Mouse (Mus musculus): ENCODE measurements around the gene Arg2.

The Arg2 gene

GRCm38 (mm10) chr12:79130299-79131177 is at the start of gene Arg2:
Gene Arg2, plus strand, starts transcription at chr12:79130777.
- DNase-seq (ENCODE audit: low spot score in 2 of 2), result peak; percentile 58 to 80

- peak; percentile 82 to 90 for DNase-seq (ENCODE audit: low spot score in 2 of 2)
These were observed 41.3 kb upstream of the Arg2 start, which contains the start of gene Pigh for GRCm38 (mm10) chr12:79089182-79089812. Gene Pigh, minus strand, starts transcription at chr12:79089651.

GRCm38 (mm10) chr12:79092569-79092968 is 38.0 kb upstream of the Arg2 start:
- DNase-seq (ENCODE audit: low spot score in 2 of 2), result peak; percentile 73 to 83

GRCm38 (mm10) chr12:79097106-79097752 is 33.3 kb upstream of the Arg2 start:
- DNase-seq (ENCODE audit: low spot score in 2 of 2), result peak in 1 of 2 experiments; percentile 9

- no peak for DNase-seq (ENCODE audit: low spot score in 2 of 2)
These were observed 26.8 kb upstream of the Arg2 start for GRCm38 (mm10) chr12:79103773-79104172.

DNA sequence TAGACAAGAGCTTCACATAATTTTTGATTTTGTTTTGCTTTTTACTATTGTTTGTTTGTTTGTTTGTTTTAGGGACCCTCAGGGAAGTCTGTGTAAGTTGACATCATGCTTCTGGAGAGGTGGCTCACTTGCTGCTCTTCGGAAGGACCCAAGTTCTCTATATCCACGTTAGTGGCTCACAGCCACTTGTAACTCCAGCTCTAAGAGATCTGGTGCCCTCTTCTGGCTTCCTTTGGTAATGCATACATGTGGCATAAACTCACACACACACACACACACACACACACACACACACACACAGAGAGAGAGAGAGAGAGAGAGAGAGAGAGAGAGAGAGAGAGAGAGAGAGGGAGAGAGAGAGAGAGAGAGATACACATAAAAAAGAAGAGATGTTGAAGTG is 26.0 kb upstream of the Arg2 start:
- DNase-seq (ENCODE audit: low spot score in 2 of 2), result no peak

DNA sequence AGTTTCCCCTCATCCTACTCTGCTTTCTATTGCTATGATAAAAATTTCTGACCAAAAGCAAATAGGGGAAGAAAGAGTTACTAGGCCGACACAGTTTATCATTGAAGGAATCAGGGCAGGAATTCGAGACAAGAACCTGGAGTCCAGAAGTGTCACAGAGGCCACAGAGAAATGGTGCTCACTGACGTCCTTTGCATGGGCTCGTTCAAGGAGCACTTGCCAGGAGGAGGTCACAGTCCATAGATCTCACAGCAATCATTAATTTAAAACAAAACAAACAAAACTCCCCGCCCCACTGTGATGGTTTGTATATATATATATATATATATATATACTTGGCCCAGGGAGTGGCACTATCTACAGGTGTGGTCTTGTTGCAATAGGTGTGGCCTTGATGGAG is 25.3 kb upstream of the Arg2 start:
- no peak for DNase-seq (ENCODE audit: low spot score in 2 of 2)

DNA sequence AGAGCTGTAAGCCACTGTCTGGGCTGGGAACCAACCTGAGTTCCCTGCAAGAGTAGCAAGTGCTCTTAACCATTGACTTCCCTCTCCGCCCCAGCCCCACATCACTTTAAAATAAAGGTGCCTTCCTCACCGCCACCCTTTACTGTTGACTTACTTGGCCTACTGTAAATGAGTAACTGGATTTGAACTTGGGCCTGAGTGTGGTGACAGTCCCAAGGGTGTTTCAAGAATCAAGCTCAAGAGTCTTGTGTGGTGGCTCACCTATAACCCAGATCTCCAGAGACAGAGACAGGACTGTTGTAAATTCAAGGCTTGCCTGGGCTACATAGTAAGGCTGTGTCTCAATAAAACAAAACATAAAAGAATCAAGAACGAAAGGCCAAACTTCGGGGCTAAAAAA is 11.6 kb upstream of the Arg2 start:
- DNase-seq (ENCODE audit: low spot score in 2 of 2), result no peak

- no peak for DNase-seq (ENCODE audit: low spot score in 2 of 2)
These were observed 7.8 kb upstream of the Arg2 start for GRCm38 (mm10) chr12:79122820-79123219.

GRCm38 (mm10) chr12:79131178-79131675 is 650 bp downstream of the Arg2 start:
- no peak for DNase-seq (ENCODE audit: low spot score in 2 of 2)

- DNase-seq (ENCODE audit: low spot score in 2 of 2), result no peak
These were observed 1.3 kb downstream of the Arg2 start for GRCm38 (mm10) chr12:79131706-79132460.

DNA sequence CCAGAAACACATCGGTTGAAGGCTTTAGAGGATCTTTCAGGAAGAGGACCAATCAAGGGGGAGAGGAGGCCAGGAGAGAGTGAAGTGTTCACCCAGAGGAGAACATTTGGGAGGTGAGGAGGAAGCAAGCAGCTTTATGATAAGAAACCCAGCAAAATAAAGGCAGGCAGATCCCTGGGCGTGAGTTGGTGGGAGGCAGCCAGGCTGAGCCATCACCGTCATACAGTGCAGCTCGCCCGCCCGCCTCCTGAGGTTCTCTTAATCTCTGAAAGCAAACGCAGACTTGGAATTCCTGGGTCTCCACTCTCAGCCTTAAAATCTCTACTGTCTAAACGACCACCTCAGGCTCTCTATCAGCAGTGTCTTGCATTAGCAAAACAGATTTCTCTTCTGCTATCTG is 4.1 kb downstream of the Arg2 start:
- DNase-seq (ENCODE audit: low spot score in 2 of 2), result no peak

DNA sequence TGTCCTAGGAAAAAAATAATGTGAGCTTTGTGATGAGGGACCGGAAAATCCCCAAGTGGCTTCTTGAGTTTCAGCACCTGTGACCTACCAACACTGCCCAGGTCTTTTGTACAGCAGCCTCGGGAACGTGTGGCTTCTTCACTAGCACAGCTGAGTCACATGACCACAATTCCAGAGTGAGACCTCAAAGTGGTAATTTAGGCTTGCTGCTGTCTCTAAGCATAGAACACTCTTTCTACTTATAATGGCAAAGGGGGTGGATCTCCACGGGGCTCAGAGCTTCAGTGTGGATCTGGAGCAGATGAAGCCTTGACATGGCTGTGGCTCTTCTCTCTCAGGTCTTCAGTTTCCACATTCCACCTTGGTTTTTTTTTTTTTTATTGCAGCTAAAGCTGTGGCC is 4.5 kb downstream of the Arg2 start:
- DNase-seq (ENCODE audit: low spot score in 2 of 2), result no peak

DNA sequence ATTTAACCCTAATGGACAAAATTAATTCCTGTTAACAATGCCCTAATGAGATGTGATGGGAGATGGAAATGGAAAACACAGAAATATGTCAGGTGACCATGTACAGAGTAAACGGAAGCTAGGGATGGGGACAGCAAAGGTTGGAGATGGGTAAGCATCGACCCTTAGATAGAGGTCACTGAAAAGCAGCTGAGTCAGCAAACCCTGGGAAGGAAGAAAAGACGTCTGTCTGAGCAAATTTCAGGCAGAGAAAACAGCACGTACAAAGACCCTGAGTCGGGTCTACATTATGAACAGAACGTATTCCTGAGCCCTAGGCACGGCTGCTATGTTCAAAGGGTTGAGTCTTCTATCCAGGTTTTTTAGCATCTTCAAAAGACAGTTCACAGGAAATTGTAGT is 6.4 kb downstream of the Arg2 start:
- DNase-seq (ENCODE audit: low spot score in 2 of 2), result no peak

DNA sequence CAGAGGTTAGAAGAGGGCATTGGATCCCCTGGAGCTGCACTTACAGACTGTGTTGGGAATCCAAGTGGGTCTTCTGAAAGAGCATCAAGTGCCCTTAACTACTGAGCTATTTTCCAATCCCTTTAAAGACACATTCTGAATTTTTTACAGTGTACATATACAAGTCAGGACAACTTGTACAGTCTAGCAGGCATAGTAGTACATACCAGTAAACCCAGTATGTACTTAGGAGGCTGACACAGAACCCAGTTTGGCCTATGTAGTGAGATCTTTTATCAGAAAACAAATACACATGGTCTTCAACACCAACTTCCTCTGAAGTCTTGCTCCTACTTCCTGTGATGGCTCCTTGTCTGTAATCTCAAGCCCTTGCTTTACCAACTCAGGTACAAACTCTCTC is 8.4 kb downstream of the Arg2 start:
- no peak for DNase-seq (ENCODE audit: low spot score in 2 of 2)

DNA sequence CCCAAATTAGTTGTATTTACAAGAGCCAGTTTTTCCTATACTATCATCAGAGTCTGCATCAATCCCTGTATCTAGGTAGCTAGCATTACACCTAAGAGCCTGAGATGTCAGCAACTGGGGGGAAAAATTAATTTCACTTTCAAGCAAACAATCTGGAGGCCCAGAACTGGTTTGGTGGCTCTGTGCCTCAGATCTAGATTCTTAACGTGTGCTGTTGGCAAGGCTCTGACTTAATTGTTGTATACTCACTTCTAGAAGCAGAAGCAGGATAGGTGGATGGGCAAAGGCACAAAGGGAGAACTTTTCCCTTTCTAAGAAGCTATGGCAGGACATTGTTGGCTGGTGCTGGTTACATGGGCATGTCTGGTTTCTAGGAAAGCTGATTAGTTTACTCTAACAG is 8.8 kb downstream of the Arg2 start:
- DNase-seq (ENCODE audit: low spot score in 2 of 2), result no peak

- no peak for DNase-seq (ENCODE audit: low spot score in 2 of 2)
These were observed 10.2 kb downstream of the Arg2 start for GRCm38 (mm10) chr12:79140811-79141210.

DNA sequence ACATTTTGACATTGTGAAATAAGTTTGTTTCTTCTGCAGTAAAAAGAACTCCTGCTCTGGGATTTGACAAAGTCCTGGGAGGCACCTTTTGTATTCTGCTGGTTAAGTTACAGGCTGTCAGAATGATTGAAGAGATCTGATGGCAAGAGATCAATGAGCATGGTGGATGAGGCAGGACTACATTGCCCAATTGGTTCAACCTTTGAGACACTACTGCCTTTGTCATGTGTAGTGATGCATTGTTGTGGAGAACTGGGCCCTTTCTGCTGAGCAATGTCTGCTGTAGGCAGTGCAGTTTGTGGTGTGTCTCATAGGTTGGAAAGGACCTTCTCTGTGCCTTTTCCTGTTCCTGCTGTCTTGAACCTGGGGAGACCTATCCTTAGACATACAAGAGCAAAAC is 10.8 kb downstream of the Arg2 start:
- no peak for DNase-seq (ENCODE audit: low spot score in 2 of 2)

- no peak for DNase-seq (ENCODE audit: low spot score in 2 of 2)
These were observed 19.1 kb downstream of the Arg2 start for GRCm38 (mm10) chr12:79149653-79150052.

GRCm38 (mm10) chr12:79162876-79163275 is 32.3 kb downstream of the Arg2 start:
- DNase-seq (ENCODE audit: low spot score in 2 of 2), result no peak

DNA sequence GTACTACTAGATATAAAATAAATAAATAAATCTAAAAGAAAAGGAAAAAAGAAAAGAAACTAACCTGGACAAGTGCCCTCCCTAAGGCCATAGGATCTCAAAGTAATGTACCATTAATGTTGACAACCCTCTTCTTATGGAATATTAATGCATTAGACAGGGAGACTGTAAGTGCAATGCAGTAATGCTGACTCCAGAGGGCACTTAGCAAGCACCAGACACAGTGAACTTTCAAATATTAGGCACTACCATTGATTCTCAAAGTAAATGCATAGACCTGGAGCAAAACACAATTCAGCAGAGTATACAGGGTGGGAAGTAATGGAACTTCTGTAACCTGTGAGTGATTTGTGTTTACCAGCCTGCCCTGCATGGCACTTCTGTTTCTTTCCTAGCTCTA is 38.6 kb downstream of the Arg2 start:
- no peak for DNase-seq (ENCODE audit: low spot score in 2 of 2)

DNA sequence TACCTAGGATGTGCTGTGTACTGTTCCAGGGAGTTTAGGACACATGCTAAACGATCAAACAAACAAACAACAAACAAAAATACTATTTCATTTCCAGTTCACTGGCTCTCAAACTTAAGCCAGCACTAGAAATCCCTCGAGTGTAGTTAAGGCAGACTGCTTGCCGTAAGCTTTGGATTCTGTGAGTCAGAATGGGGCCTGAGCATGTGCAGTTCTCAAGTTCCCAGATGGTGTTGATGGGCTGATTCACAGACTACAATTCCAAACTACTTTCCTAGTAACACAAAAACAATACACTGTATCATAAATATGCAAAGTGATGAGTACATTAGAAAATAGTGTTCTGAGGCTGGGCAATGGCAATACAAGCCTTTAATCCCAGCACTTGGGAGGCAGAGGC is 39.8 kb downstream of the Arg2 start:
- no peak for DNase-seq (ENCODE audit: low spot score in 2 of 2)
